Mouse (Mus musculus): ENCODE results near the gene Pygm.

Gene Pygm

DNA sequence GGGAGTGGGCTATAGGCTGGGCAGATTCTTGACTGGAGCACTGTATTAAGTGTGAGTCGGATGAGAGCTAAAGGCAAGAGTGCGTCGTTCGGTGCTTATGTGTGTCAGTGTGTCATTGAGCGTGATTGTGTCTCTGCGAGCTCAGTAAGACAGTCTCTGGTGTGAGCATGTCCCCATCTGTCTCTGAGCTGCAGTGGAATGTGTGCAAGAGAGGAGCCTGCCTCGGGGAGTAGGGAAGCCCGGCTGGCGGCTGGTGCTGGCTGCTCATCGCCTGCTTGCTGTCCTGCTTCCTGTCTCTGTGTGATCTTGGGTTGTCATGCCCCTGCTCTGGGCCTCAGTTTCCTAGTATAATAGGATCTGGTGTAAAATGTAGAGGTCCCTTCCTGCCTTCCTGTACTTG is 58.8 kb downstream of the Pygm start:
- DNase-seq (ENCODE audit: low spot score in 2 of 2), result no peak

DNA sequence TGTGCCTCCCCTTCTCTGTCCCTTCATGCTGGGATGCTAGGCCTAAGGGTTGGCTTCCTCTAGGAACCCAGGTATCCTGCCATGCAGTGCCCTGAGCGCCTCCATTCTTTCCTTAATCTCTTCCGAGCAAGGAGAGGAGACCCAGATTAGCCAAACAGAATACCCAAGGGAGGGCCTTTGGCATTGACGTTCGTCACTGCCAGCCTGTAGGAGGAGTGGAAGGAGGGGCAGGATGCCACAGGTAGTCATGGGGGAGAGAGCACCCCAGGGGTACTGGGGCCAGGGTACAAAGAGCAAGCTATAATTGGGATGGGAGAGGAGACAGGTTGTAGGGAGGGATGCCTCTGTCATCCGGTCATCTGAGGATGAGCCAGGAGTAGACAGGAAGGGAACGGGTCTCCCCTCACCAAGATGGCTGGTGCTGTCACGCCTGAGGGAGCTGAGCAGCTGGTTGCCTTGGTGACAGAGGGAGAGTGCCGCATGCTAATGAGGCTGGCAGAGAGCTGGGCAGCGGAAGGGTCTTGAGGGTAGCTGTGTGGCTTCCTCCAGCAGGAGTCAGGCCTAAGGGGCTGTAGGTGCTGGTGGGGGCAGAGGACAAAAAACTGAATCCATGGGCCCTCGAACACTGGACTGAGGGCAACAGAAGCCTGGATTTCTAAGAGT is 61.7 kb downstream of the Pygm start:
- DNase-seq (ENCODE audit: low spot score in 2 of 2), result peak in 1 of 2 experiments; percentile 69

DNA sequence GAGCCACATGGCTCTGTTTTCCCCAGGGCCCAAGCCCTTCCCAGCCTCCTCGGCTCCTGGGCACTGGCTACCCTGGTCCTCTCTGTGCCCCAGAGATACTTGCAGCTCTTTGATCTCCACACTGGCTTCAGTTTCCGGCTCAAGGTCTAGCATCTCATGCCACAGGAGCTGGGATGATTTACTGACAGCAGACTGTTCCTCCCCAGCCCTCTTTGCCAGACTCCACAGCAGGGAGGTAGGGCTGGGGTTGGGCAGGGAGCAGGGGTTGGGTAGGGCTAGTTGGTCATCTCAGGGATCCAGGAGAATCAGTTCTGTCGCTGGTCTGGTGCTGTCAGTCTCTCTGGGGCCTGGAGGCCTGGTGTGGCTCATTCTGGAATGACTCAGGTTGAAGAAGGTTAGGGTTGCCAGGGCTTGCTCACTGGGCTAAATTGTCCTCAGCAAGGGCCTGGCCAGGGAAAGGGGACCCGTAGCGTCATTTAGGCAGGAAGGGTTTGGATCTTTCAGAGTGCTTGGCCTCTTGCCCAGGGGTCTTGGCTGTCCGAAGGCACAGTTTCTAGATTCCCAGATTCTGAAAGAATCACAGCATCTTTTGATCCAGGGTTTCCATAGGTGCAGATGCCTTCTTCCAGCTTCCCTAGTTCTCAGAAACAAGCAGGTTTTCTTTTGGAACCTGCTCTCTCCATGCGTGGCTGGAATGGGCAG is 62.7 kb downstream of the Pygm start:
- DNase-seq (ENCODE audit: low spot score in 2 of 2), result no peak

Data from frontal cortex, postnatal 10 days (tissue).